Mouse (Mus musculus): Measurements from ENCODE around the gene Zfp618. TPM values are rescaled to one million over a fixed set of nuclear protein-coding genes. Genes with fewer than 3 reads are reported as not detected.

The Zfp618 gene
- polyA plus RNA-seq, 1 experiment from 2014 or later: 18.4 TPM

DNA sequence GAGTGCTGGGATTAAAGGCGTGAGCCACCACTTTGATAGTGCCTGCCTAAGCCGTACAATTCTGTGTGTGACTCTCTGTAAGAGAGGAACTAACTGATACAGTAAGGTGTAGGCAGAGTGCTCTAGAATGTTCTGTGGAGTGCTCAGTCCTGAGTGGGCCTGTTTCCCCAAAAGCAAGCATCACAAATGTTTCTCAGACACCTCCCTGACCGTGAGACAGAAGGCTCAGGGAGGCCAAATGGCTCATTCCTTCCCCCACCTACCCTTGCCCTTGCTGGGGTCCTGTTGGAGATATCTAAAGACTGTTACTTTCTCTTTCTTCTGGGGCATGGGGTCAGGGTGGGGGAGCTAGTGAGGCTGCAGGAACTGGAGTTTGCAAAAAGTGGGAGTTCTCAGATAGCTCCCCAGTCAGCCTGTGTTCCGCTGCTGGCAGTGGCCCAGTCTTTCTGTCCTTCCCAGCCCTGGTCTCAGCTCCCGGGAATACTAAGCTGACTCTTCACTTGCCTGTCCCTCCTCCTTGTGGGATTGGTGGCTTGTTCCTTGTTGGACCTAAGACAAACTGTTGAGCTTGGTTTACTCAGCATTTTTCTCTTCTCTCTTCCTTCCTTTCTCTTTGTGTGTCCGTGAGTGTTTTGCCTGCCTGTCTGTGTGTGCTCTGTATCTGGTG lies 55.8 kb downstream of the Zfp618 start:
- Histone ChIP-seq H3K4me1 (replicated peaks; ENCODE audit: control insufficient read depth, insufficient read depth, low read length) (no peaks in the 10 kb centered on the region), H3K9ac (replicated peaks; ENCODE audit: low read depth, low read length) (no peak overlapping the region), H3K27me3 (replicated peaks; ENCODE audit: control insufficient read depth, insufficient read depth, low read length) (no peaks in the 10 kb centered on the region), H3K27ac (ENCODE audit: low read length) (no peak overlapping the region), H3K9me3 (ENCODE audit: control insufficient read depth, low read length) (peaks cover 3% of the 10 kb centered on the region; the same call in 1 of the 2 replicates), H3K4me2 (ENCODE audit: low read length) (no peak overlapping the region), H3K36me3 (ENCODE audit: control insufficient read depth, insufficient read depth) (no peaks in the 10 kb centered on the region), H3K4me3 (replicated peaks; ENCODE audit: low read length) (no peak overlapping the region)
- ATAC-seq: no peak
- 84% methylated on average over 6 of the region's 6 CpGs for WGBS

DNA sequence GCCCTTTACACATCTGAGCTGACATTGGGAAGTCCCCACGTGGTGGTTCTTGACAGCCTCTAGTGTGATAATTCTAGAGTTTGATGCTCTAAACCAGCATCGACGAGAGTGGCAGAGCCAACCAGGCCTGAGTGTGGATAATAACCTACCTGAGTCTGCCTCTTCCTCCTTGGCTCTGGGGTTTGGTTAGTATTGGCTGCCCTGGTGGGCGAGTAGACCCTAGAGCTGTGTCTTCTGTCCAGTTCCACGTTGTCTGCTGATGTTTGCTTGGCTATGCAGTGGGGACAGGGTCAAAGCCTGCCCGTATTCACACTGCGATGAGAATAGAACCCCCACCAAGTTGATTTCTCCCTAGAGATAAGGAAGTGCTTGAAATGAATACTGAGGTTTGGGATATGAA lies 58.1 kb downstream of the Zfp618 start:
- 95% methylated on average over 7 of the region's 7 CpGs for WGBS
- no peak for ATAC-seq
- H3K4me3 ChIP-seq (replicated peaks; ENCODE audit: low read length): no peak overlapping the region

DNA sequence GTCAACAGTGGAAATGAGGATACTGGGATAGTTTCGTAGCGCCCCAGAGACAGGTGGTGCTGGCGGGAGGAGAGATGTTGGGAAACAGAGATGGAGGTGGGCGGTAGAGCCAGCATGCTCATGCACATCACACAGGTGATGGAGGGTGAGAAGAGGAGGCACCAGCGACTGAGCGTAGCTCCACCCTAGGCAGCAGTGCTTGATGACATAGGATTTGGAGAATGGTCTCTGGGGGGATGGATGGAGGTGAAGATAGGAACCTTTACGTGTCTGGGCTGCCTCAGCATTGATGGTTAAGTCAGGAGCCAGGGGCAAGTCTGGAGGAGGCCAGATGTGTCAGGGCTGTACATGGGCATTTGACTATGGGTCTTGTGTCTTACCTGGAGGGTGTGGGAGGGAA lies 58.7 kb downstream of the Zfp618 start:
- no peaks in the 10 kb centered on the region for H3K27me3 ChIP-seq (replicated peaks; ENCODE audit: control insufficient read depth, insufficient read depth, low read length)
- no peak overlapping the region for H3K4me3 ChIP-seq (replicated peaks; ENCODE audit: low read length)
- WGBS: 98% methylated on average over 7 of the region's 7 CpGs
- peaks cover 3% of the 10 kb centered on the region; the same call in 1 of the 2 replicates for H3K9me3 ChIP-seq (ENCODE audit: control insufficient read depth, low read length)
- H3K4me1 ChIP-seq (replicated peaks; ENCODE audit: control insufficient read depth, insufficient read depth, low read length): no peaks in the 10 kb centered on the region
- no peak overlapping the region for H3K27ac ChIP-seq (ENCODE audit: low read length)
- no peak overlapping the region for H3K9ac ChIP-seq (replicated peaks; ENCODE audit: low read depth, low read length)
- no peak for ATAC-seq
- H3K36me3 ChIP-seq (ENCODE audit: control insufficient read depth, insufficient read depth): no peaks in the 10 kb centered on the region
- H3K4me2 ChIP-seq (ENCODE audit: low read length): no peak overlapping the region

More for the DNA sequence above, 58.1 kb downstream of the Zfp618 start:
- H3K27ac ChIP-seq (ENCODE audit: low read length): no peak overlapping the region
- H3K4me1 ChIP-seq (replicated peaks; ENCODE audit: control insufficient read depth, insufficient read depth, low read length): no peaks in the 10 kb centered on the region
- H3K27me3 ChIP-seq (replicated peaks; ENCODE audit: control insufficient read depth, insufficient read depth, low read length): no peaks in the 10 kb centered on the region
- no peak overlapping the region for H3K4me2 ChIP-seq (ENCODE audit: low read length)
- no peak overlapping the region for H3K9ac ChIP-seq (replicated peaks; ENCODE audit: low read depth, low read length)
- H3K36me3 ChIP-seq (ENCODE audit: control insufficient read depth, insufficient read depth): no peaks in the 10 kb centered on the region
- H3K9me3 ChIP-seq (ENCODE audit: control insufficient read depth, low read length): peaks cover 3% of the 10 kb centered on the region; the same call in 1 of the 2 replicates

DNA sequence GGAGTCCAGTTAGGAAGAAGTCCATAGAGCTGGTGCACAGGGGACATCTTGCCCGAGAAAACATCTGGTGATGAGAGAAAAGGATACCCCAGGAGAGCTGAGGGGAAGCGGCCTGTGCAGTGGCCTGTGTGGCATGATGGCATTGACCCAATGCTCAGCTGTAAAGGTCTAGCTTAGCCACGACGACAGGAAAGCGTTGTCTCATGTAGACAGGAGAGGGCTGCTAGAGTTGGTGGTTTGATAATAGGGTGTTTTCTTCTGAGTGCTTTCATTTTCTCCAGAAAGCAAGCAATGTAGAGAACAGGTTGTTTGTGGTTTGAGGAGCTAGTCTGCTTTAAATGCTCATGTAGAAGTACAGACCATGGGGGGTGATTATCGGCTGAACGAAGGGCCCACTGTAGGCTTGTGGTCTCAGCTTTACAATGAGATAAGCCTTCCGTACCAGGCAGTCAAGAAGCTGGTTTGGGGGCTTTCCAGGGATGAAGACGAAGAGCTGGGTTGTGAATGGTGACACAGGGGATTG lies 59.4 kb downstream of the Zfp618 start:
- H3K36me3 ChIP-seq (ENCODE audit: control insufficient read depth, insufficient read depth): no peaks in the 10 kb centered on the region
- 90% methylated on average over 9 of the region's 9 CpGs for WGBS
- H3K4me2 ChIP-seq (ENCODE audit: low read length): no peak overlapping the region
- H3K27ac ChIP-seq (ENCODE audit: low read length): no peak overlapping the region
- H3K27me3 ChIP-seq (replicated peaks; ENCODE audit: control insufficient read depth, insufficient read depth, low read length): no peaks in the 10 kb centered on the region
- no peak overlapping the region for H3K9ac ChIP-seq (replicated peaks; ENCODE audit: low read depth, low read length)
- H3K4me1 ChIP-seq (replicated peaks; ENCODE audit: control insufficient read depth, insufficient read depth, low read length): no peaks in the 10 kb centered on the region
- no peak for ATAC-seq
- peaks cover 3% of the 10 kb centered on the region; the same call in 1 of the 2 replicates for H3K9me3 ChIP-seq (ENCODE audit: control insufficient read depth, low read length)
- no peak overlapping the region for H3K4me3 ChIP-seq (replicated peaks; ENCODE audit: low read length)

DNA sequence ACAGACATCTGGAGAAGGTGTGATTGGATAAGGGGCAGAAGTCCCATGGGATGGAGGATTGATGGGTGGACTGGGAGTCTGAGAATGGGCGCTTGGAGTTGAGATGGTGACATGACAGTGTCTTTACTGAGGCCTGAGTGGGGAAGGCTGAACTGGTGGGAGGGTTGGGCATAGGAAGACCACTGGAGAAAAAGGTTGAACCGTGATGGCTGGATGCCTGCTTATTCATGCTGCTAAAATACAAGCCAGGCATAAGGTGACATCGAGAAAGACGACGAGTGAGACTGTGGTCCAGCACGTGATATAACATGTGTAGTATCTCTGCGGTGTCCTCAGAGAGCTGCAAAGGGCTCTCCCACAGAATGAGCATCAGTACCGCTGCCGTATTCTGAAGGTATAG lies 59.9 kb downstream of the Zfp618 start:
- H3K27me3 ChIP-seq (replicated peaks; ENCODE audit: control insufficient read depth, insufficient read depth, low read length): no peaks in the 10 kb centered on the region
- WGBS: 94% methylated on average over 9 of the region's 9 CpGs
- no peaks in the 10 kb centered on the region for H3K4me1 ChIP-seq (replicated peaks; ENCODE audit: control insufficient read depth, insufficient read depth, low read length)
- no peaks in the 10 kb centered on the region for H3K36me3 ChIP-seq (ENCODE audit: control insufficient read depth, insufficient read depth)
- no peak overlapping the region for H3K27ac ChIP-seq (ENCODE audit: low read length)
- H3K4me3 ChIP-seq (replicated peaks; ENCODE audit: low read length): no peak overlapping the region
- no peak for ATAC-seq
- no peak overlapping the region for H3K9ac ChIP-seq (replicated peaks; ENCODE audit: low read depth, low read length)
- no peak overlapping the region for H3K4me2 ChIP-seq (ENCODE audit: low read length)
- H3K9me3 ChIP-seq (ENCODE audit: control insufficient read depth, low read length): peaks cover 3% of the 10 kb centered on the region; the same call in 1 of the 2 replicates

DNA sequence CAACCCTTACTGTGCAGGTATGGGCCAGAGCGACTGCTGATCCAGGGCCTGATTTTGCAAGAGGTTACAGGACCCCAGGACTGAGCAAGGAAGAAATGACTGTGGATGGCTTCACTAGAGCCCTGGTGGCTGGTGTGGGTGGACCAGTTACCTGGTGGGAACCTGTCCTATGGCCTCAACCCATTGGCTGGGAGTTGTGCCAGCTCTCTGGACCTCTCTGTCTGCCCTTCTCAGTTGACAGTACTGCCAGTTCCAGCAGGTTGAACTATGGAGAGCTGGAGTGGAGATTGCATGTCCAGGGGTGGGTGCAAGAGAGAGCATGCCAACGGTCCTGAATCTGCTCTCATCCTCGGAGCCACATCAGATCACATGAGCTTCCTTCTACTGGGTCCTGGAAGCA lies 60.9 kb downstream of the Zfp618 start:
- H3K27ac ChIP-seq (ENCODE audit: low read length): no peak overlapping the region
- H3K27me3 ChIP-seq (replicated peaks; ENCODE audit: control insufficient read depth, insufficient read depth, low read length): no peaks in the 10 kb centered on the region
- H3K4me3 ChIP-seq (replicated peaks; ENCODE audit: low read length): no peak overlapping the region
- peaks cover 3% of the 10 kb centered on the region; the same call in 1 of the 2 replicates for H3K9me3 ChIP-seq (ENCODE audit: control insufficient read depth, low read length)
- H3K9ac ChIP-seq (replicated peaks; ENCODE audit: low read depth, low read length): no peak overlapping the region
- no peaks in the 10 kb centered on the region for H3K36me3 ChIP-seq (ENCODE audit: control insufficient read depth, insufficient read depth)
- H3K4me2 ChIP-seq (ENCODE audit: low read length): no peak overlapping the region
- no peak for ATAC-seq
- WGBS: 99% methylated on average over 3 of the region's 3 CpGs
- no peaks in the 10 kb centered on the region for H3K4me1 ChIP-seq (replicated peaks; ENCODE audit: control insufficient read depth, insufficient read depth, low read length)

DNA sequence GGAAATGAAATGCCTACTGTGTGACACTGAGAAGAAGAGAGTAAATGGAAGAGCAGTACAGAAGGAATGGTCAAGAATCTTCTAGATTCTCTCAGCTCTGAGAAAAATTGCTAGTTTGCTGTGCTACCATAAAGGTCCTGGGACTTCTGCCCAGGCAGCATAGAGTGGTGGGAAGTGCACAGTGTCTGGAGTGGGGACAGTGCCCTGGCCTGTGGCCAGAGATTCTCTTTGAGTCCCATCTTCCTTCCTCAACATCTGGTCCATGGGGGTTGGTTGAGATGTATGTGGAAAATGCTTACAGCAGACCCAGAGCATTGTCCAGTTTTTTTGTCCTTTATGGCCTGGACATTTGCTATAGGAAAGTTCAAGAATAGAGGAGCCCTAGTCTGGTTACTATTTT lies 62.1 kb downstream of the Zfp618 start:
- no peak overlapping the region for H3K27ac ChIP-seq (ENCODE audit: low read length)
- no peaks in the 10 kb centered on the region for H3K4me1 ChIP-seq (replicated peaks; ENCODE audit: control insufficient read depth, insufficient read depth, low read length)
- no peak for ATAC-seq
- H3K9ac ChIP-seq (replicated peaks; ENCODE audit: low read depth, low read length): no peak overlapping the region
- H3K4me3 ChIP-seq (replicated peaks; ENCODE audit: low read length): no peak overlapping the region
- H3K9me3 ChIP-seq (ENCODE audit: control insufficient read depth, low read length): peaks cover 3% of the 10 kb centered on the region; the same call in 1 of the 2 replicates
- no peaks in the 10 kb centered on the region for H3K36me3 ChIP-seq (ENCODE audit: control insufficient read depth, insufficient read depth)
- no peaks in the 10 kb centered on the region for H3K27me3 ChIP-seq (replicated peaks; ENCODE audit: control insufficient read depth, insufficient read depth, low read length)
- H3K4me2 ChIP-seq (ENCODE audit: low read length): no peak overlapping the region

DNA sequence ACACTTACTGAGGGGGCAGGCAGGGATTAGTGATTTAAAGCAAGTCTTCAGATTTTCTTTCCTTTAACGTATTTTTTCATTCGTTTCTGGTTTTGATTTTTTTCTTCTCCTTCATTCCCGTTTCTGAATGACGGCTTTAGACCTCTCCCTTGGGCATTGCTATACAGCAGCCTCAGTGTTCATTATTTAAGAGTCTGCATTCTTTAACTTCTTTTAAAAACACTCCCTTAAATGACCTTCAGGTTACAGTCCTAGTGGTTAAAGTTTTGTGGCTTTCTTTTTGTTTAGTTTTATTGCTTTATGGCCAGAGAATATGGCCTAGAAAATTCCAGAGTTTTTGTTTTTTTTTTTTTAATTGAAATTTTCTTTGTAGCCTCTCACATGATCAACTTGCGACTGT lies 64.8 kb downstream of the Zfp618 start:
- no peaks in the 10 kb centered on the region for H3K27me3 ChIP-seq (replicated peaks; ENCODE audit: control insufficient read depth, insufficient read depth, low read length)
- 34% methylated on average over 5 of the region's 5 CpGs for WGBS
- no peaks in the 10 kb centered on the region for H3K9me3 ChIP-seq (ENCODE audit: control insufficient read depth, low read length)
- no peak overlapping the region for H3K27ac ChIP-seq (ENCODE audit: low read length)
- H3K4me2 ChIP-seq (ENCODE audit: low read length): no peak overlapping the region
- no peak overlapping the region for H3K4me3 ChIP-seq (replicated peaks; ENCODE audit: low read length)
- no peak overlapping the region for H3K9ac ChIP-seq (replicated peaks; ENCODE audit: low read depth, low read length)
- H3K36me3 ChIP-seq (ENCODE audit: control insufficient read depth, insufficient read depth): no peaks in the 10 kb centered on the region
- 0 out of 2 replicates have a peak, but pooled peaks cover 2% of the 10 kb centered on the region for H3K4me1 ChIP-seq (replicated peaks; ENCODE audit: control insufficient read depth, insufficient read depth, low read length)
- no peak for ATAC-seq

DNA sequence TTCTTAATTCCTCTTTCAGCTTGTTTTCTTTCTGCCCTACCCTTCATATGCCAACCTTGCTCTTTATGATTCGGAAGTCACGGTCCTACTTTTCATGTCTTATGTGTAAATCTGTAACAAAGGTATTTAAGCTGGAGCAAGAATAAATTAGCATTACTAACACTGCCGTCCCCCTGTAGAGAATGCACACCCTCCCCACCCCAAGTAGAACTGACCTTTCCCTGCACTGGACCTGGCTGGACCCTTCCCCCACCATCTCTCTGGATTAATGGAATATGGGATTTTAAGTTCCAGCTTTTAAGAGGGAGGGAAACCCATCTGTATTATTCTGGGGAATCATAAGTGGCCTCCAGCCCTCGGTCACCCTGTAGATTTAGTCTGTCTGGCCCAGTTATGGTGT lies 65.9 kb downstream of the Zfp618 start:
- WGBS: 71% methylated on average over 4 of the region's 4 CpGs
- ATAC-seq: no peak

More for the DNA sequence above, 65.9 kb downstream of the Zfp618 start:
- Histone ChIP-seq H3K27ac (ENCODE audit: low read length) (no peak overlapping the region), H3K27me3 (replicated peaks; ENCODE audit: control insufficient read depth, insufficient read depth, low read length) (no peaks in the 10 kb centered on the region), H3K4me1 (replicated peaks; ENCODE audit: control insufficient read depth, insufficient read depth, low read length) (0 out of 2 replicates have a peak, but pooled peaks cover 2% of the 10 kb centered on the region), H3K9ac (replicated peaks; ENCODE audit: low read depth, low read length) (no peak overlapping the region), H3K4me2 (ENCODE audit: low read length) (no peak overlapping the region), H3K9me3 (ENCODE audit: control insufficient read depth, low read length) (no peaks in the 10 kb centered on the region), H3K4me3 (replicated peaks; ENCODE audit: low read length) (no peak overlapping the region), H3K36me3 (ENCODE audit: control insufficient read depth, insufficient read depth) (no peaks in the 10 kb centered on the region)

Data from forebrain, embryonic 16.5 days (tissue).